Mouse (Mus musculus) thymus, postnatal 10 days (tissue): ENCODE measurements at regions not wholly inside any gene's neighbourhood (a gene's known extent, or its start where the extent isn't known, plus 50 kb on each side); places are given as distances from the start of the nearest gene placed in this dataset.

Source experiments
- DNase-seq, 2 experiments: peaks; one replicate each; pipeline ENCODE4 v3.0.0; 2021; ENCODE audit warnings: low spot score in 2 of 2

- DNase-seq, result no peak
Measured at GRCm38 (mm10) chr4:53219351-53219750, 59.7 kb upstream of the Abca1 start.

DNA sequence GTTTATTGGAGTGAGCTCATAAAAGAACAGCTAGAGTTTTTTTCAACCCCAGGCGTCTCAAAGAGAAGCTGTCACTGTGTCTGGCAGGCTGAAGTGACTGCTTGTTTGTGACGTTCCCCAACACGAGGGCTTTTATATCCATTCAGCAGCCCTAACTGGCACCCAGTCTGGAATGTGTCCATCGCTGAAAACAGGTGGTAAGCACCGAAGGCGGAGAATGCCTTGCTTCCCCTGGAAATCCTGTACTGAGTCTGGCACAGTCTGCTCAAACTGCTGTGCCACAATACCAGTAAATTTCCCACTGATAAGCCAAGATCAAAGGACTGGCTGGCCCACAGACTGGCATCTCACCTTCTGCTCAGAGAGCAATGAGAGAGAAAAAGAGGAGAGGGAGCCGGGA is 59.1 kb upstream of the Abca1 start:
- DNase-seq, result no peak

- no peak for DNase-seq
Measured at GRCm38 (mm10) chr4:53218291-53218640, 58.6 kb upstream of the Abca1 start.

GRCm38 (mm10) chr4:53217608-53218290 is 58.1 kb upstream of the Abca1 start:
- peak; percentile 67 to 68 for DNase-seq

DNA sequence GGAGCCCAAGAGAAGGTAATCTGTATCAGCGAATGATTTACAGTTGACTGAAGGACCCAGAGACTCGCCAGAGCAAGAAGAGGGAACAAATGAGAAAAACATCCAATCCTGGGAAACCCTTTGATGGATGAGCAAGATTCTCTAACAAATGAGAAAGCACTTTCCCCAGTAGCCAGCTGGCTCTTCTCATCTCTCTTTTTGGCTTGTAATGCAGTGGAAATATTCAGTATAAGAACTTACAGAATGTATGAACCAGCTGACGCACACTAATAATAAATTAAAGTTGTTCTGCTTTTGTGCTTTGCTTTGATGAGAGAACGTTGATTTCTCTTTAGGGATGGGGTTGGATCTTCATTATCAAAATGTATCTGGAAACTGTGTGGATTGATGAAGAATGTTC is 52.8 kb upstream of the Abca1 start:
- no peak for DNase-seq

DNA sequence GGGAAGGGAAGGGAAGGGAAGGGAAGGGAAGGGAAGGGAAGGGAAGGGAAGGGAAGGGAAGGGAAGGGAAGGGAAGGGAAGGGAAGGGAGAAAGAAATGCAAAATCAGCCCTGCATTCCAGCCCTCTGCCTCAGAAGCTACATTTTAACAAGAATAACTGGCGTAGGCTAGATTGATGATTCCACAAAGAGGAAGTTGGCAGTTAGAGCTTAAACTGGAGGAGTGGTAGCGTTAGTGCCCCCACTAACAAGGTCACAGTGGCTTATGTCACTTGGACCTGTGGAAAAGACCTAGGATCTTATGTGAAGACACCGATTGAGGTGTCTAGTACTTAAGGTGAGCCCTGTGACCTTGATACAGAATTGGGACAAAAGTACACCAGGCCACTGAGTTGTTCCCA is 51.0 kb upstream of the Abca1 start:
- no peak for DNase-seq
